Mouse (Mus musculus) gastrocnemius, postnatal 14 days (tissue): Measurements from ENCODE around the gene Lrrfip1. TPM values are rescaled to one million over a fixed set of nuclear protein-coding genes. Genes with fewer than 3 reads are reported as not detected.

Source experiments
- DNase-seq: peaks from one replicate; pipeline ENCODE4 v3.0.0; 2021; ENCODE audit warnings: mixed read lengths
- intact Hi-C: fragments of 180-260 bp; cut with DNase I; formaldehyde crosslinking; loops from one replicate; pipeline ENCODE4 v1.15.1; 2025; ENCODE audit warnings: low total_unique reads
- long read RNA-seq, 2 experiments: library from polyadenylated mRNA; stranded (forward); transcript quantifications; one replicate each; pipeline ENCODE4 v2.0.0; 2021
- total RNA-seq, 2 experiments: library from RNA; stranded (reverse); gene quantifications; 2 replicates each; pipeline ENCODE4 v1.2.3; 2021

The Lrrfip1 gene
- 100 to 1,000 TPM; 202 to 236 TPM for total RNA-seq
- long read RNA-seq, experiment 1, partial matches to known transcripts, result 12 of 105 reads
- long read RNA-seq, experiment 1, other reads (novel, unspliced or antisense), result 90 of 105 reads
- long read RNA-seq, experiment 2, partial matches to known transcripts, result 12 of 108 reads
- long read RNA-seq, experiment 2, other reads (novel, unspliced or antisense), result 95 of 108 reads

GRCm38 (mm10) chr1:90998268-90998890 lies at the start of gene Lrrfip1:
Gene Lrrfip1 (plus strand): TSS chr1:90998737.
- peak; percentile 71 for DNase-seq
- intact Hi-C loops, result no loop called here

DNA sequence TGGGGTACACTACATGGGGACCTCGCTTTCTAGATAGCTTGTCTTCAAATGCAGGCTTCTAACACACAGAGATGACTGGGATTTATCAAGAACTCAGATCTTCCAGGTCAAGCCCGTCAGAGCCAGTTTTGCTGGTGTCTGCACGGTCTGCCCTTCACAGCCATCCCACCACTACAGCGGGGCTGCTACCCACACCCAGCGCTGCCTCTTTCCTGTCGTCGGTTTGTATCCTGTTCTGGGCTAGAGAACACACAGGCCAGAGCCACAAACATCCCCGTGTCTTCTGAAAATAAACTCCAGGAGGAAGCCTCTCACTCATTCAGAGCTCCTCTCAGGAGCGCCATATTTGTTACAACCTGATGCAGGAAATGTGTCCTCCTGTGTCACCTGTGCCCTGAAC lies 49.2 kb upstream of the Lrrfip1 start:
- intact Hi-C loops, result no loop called here
- DNase-seq, result no peak

GRCm38 (mm10) chr1:90951670-90952069 lies 46.9 kb upstream of the Lrrfip1 start:
- intact Hi-C loops, result no loop called here
- no peak for DNase-seq

DNA sequence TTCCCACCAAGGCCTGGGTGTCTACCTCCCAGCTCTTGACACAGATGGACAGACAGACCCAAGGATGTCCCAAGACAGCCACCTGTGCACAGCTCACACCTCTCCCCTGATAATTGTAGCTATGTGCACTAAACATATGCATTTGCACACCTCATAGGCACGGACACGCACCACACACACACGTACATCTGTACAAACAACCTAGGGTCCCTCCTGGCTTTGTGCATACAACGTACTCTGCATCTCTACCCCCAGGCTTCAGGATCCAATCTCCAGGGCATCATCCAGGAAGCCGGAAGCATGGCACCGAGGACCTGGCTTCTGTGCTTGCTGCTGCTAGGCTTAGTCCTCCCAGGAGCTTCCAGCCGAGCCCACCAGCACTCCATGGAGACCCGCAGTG lies 45.7 kb upstream of the Lrrfip1 start, which contains the start of gene Prlh:
Prlh (plus strand) TSS at position 301 of the 400 bp plus-strand sequence.
- intact Hi-C loops, result no loop called here
- DNase-seq, result no peak

- intact Hi-C loops, result no loop called here
- DNase-seq, result no peak
Observed at GRCm38 (mm10) chr1:90953688-90954087, 44.8 kb upstream of the Lrrfip1 start.

DNA sequence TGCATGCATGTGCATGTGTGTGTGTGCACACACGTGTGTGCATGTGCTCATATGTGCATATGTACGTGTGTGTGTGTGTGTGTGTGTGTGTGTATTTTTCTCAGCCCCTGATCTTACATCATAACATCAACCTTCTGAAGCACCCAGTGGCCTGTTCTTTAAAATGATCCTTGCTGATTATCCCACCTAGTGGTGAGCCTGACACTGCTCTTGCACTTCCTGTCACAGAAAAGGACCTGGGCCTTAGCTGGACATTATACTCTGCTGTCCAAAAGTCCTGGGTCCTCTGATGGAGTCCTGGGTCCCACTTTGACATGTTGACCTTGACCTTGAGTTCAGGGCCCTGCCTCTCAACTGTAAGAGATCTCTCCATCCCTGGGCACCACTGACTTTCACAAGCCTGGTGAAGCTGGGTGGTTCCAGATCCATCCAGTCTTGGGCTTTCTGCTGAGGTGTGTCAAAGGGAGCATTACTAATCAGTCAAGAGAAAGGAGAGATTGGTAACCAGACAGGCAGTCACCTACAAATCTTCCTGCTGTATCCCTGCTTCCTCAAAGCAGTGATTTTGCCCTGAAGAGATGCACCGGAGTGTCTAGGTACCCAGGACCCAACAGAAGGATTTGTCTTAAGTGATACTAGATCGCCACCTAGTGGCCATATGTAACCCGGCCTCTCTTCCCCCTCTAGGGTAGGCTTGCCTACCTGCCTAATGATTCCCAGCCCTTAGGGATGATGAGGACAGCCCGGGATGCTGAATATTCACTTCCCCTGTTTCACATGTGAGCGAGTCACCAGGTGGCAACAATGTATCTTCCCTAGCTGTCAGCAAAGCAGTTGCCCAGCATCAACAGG lies 42.1 kb upstream of the Lrrfip1 start:
- peak; percentile 57 for DNase-seq
- intact Hi-C loops, result loop anchor here (2.0 to 5.0 kb wide), 3 partner anchors 28 to 304 kb away; no protein-coding TSS in a partner anchor

- no peak for DNase-seq
- intact Hi-C loops, result no loop called here
Observed at GRCm38 (mm10) chr1:90962526-90962925, 36.0 kb upstream of the Lrrfip1 start.

GRCm38 (mm10) chr1:90962994-90963393 lies 35.5 kb upstream of the Lrrfip1 start:
- intact Hi-C loops, result no loop called here
- DNase-seq, result no peak

DNA sequence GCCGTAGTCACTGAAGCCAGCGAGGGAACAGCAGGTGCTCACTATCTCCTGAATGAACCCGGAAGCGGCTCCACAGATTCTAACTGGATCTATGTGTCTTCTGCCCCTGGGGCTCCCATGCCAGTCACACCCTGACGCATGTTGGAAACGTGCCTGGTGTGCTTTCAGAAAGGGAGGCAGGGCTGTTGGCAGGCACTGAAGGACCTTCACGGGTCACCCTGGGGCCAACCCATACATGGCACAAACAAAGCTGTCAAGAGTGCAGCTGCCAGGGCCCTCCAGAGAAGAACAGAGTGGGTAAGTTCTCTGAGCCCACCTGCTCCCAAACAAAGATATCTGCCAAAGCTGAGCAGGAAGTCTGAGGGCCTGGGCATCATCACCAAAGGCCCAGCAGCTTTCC lies 31.0 kb upstream of the Lrrfip1 start:
- intact Hi-C loops, result no loop called here
- DNase-seq, result peak; percentile 56

DNA sequence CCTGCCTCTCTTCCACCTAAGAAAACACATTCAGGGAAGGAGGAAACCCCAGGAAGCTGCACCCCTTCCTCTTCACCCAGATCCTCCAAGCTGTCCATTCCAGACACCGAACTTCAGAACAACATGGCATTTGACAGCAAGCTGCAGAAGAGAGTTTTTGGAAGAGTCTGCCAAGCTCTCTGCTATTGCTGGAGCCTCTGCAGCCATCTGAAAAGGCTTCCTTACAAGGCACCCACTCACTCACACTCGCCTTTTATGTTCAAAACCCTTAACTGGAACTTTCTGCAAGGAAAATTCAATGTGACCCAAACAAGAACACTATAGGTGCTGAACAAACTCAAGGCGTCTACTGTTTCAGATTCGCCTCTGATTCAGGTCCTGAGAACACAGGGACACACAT lies 29.9 kb upstream of the Lrrfip1 start:
- no peak for DNase-seq
- intact Hi-C loops, result no loop called here

DNA sequence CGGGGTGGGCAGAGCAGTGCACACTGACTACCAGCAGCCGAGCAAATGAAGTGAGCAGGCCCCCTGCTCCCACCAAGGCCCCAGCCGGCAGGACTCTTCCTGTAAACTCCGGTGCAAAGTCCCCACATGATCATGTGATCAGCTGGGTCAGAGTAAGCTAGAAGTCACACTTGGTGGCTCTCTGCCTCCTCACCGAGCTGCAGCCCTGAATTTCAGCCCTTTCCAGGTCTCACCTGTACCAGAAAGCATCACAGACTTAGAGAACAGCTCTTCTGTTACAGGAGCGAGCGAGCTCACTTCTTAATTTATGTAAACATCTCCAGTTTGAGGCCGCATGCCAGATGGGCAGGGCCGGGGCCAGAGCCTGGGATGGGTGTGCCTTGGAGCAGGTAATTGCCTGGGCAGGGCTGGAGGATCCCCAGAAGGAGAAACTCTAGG lies 29.2 kb upstream of the Lrrfip1 start, which contains the start of gene Rab17:
Rab17 (minus strand) TSS at position 315 of the 438 bp plus-strand sequence.
- DNase-seq, result no peak
- intact Hi-C loops, result no loop called here

- intact Hi-C loops, result loop anchor here (5.0 kb wide), 1 partner anchor 127 kb away; no protein-coding TSS in a partner anchor
Observed at GRCm38 (mm10) chr1:90969881-90970390, 28.6 kb upstream of the Lrrfip1 start.

DNA sequence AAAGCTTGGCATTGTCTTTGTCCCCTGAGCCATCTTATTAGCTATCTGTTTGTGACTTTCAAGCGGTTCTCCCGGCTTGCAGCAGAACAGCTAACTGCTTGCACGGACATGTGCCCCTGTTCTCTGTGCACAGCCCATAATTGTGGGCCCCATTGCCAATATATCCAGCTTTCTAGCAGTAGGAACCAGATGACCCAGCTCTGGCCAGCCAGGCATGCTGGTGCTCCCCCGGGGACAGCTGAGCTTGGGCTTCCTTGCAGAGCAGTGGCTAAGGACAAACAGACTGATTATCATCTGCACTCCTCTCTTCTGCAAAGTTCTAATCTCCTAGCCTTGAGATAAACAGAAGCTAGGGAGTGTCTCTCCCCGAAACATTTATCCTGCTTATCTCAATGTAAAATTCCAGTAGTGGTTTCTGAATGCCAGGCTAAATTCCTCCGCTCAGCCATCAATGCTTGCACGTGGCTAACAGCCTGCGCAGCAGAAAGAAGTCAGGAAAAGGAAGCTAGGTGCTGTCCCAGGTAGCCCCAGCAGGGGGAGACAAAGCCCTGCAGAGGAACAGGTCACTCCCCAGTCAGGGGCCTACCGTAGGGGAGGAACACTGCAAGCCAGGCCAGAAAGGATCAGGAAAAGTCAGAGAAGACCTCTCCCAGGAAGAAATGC lies 25.5 kb upstream of the Lrrfip1 start:
- DNase-seq, result peak; percentile 91
- intact Hi-C loops, result loop anchor here (5.0 kb wide), 1 partner anchor 124 kb away; no protein-coding TSS in a partner anchor

More at GRCm38 (mm10) chr1:90969881-90970390, 28.6 kb upstream of the Lrrfip1 start:
- DNase-seq, result no peak

DNA sequence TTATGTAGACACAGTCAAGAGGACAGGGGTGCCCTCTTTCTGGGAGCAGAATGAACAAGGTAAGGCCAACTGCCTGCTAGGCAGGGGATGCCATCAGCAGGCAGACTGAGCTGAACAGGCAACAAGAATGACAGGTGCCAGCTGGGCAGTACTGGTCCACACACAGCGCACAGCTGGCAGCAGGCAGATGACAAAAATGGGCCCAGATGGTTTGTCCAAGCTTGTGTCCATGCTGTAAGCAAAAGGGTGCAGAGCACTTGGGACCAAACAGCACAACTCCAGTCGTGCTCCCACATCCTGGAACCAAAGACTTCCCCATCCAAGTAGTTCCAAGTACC lies 25.0 kb upstream of the Lrrfip1 start:
- no peak for DNase-seq
- intact Hi-C loops, result loop anchor here (5.0 kb wide), 1 partner anchor 124 kb away; no protein-coding TSS in a partner anchor

DNA sequence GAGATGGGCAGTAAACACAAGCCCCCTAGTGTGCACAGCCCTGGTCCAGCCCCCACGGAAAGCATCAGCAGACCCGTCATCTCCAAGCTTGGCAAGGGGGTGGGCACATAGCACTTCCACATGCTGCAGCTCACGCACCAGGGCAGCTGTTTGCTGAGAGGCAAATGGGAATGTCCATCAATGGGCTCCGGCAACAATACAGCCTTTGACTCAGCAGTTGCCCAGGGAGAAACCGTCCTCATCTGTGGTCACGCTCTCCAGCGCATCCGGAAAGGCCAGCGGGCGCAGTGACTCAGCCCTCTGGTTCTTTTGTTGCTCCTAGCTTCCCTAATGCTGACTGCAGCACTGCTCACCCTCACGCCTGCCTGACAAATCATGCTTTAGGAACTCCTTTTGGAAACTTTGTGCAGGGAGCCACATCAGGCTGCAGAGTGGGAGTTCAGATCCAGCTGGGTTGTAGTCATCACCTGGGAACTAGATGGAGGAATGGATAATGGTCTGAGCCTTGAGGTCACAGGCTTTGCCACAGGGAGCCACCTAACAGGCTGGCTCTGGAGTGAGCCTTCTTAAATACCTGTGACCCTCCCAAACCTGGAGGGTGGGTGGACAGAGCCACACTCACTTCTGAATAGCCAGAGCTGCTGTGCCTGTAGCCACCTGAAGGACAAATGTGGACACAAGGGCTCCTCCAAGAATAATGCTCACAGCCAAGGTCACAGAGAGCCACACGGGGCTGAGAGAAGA lies 23.5 kb upstream of the Lrrfip1 start:
- intact Hi-C loops, result loop anchor here (5.0 kb wide), 1 partner anchor 122 kb away; no protein-coding TSS in a partner anchor
- peak; percentile 44 for DNase-seq

- intact Hi-C loops, result no loop called here
- DNase-seq, result no peak
Observed at GRCm38 (mm10) chr1:90975960-90976359, 22.6 kb upstream of the Lrrfip1 start.

GRCm38 (mm10) chr1:90980638-90981330 lies 17.8 kb upstream of the Lrrfip1 start:
- intact Hi-C loops, result no loop called here
- DNase-seq, result no peak

DNA sequence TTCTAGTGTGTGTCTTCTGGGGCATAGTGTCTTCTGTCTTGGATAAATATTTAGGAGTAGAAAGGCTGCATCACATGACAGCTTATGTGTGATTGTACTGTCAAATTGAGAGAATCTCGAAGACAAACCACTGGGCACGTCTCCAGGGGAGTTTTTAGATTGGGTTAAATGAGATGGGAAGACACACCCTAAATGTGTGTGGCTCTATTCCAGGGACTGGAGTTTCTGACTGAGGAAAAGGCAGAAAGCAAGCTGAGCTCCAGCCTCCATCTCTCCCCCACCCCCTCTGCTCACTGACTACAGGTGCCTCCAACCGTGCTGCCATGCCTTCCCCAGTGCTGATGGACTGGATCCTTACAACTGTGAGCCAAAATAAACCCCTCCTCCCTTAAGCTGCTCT lies 17.2 kb upstream of the Lrrfip1 start:
- no peak for DNase-seq
- intact Hi-C loops, result no loop called here
